Comparison of ENCODE assay signal across 8 mouse cellular contexts in the genomic region with DNA sequence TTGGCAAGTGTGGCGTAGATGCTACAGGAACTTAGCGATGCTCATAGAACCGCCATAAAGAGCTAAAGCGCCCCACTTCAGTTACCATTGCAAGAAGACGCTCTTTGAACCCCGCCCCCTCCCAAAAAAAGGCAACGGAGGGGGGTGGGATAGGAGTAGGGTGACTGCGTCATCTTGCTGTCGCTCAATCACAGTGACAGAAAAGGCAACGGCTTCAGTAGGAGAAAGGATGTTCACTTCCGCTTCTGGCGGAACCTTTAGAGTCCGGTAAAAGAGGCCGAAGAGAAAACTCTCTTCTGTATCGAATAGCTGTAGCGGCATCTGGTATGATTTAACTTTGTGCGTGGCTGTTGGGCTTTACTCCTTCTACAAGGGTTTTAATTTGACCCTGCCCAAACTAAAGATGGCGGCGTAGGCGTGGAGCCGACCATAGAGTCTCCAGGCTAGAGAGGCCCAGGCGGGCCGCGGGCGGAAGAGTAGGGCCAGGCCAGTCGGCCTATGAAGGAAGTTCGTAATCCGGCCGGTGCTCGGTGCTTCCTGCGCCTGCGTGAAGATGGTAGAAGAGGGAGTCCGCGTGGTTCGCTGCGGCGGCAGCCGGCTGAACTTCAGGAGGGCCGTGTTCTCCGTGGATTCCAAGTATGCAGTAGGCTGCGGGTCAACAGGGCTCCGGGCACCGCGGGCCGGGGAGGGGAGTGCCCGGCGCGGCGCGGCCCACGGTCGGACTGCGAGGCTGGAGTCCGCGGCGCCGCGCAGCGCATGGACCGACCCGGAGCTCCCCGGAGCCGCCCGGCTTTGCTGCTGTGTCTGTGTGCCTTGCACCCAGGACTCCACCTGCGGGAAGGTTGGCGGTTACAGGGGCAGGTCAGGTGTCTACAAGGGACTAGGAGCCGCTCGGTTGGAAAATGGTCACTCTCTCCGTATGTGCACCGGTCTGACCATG. TPM values are rescaled to one million over a fixed set of nuclear protein-coding genes. Genes with fewer than 3 reads are reported as not detected.
A peak's percentile ranks its signal among the peaks of the same experiment; 100 is the strongest.
DNase-seq lines count a peak whose midpoint lies in the region; ATAC-seq lines count a peak whose summit lies in the region.

Gene Wdr75, plus strand, starts transcription at position 198 of the 940 bp plus-strand sequence.

- peak within 1 kb of the TSS; percentile 90 for H3K9ac ChIP-seq in hindbrain, embryonic 16.5 days (ENCODE audit: low read depth, low read length)

- H3K36me3 ChIP-seq in hindbrain, embryonic 16.5 days (ENCODE audit: control insufficient read depth, insufficient read depth, low read length) = 0 out of 2 replicates have a peak, but pooled peaks cover 2% of the 10 kb centered on the region
- 0 out of 2 replicates have a peak, but pooled peaks cover 9% of the 10 kb centered on the region for H3K36me3 ChIP-seq in macrophage (ENCODE audit: inconsistent target)

- H3K4me3 ChIP-seq in hindbrain, embryonic 16.5 days (ENCODE audit: low read length) = peak within 1 kb of the TSS; percentile 94
- H3K4me3 ChIP-seq in macrophage (ENCODE audit: inconsistent target) = peak within 1 kb of the TSS; percentile 89

- peak within 1 kb of the TSS; percentile 95 for H3K27ac ChIP-seq in hindbrain, embryonic 16.5 days (ENCODE audit: low read depth, low read length)
- peak within 1 kb of the TSS; percentile 84 for H3K27ac ChIP-seq in macrophage

- DNase-seq in WW6 (ENCODE audit: low read depth, low spot score) = peak; percentile 84
- peak; percentile 84 to 92 for DNase-seq in cerebellum, postnatal 4 days (ENCODE audit: low spot score in 2 of 2)
- peak; percentile 96 for DNase-seq in gastrocnemius, adult 18-20 months (ENCODE audit: low spot score)
- peak; percentile 96 to 97 for DNase-seq in left cerebral cortex, adult 18-20 months (ENCODE audit: low spot score in 2 of 2)
- DNase-seq in right cerebral cortex, adult 18-20 months = peak; percentile 96
- peak; percentile 80 for DNase-seq in urinary bladder, postnatal 10 days (ENCODE audit: low spot score)

- H3K27me3 ChIP-seq in hindbrain, embryonic 16.5 days (replicated peaks; ENCODE audit: control insufficient read depth, insufficient read depth, low read length) = no peaks in the 10 kb centered on the region

- peaks cover 28% of the 10 kb centered on the region for H3K79me2 ChIP-seq in macrophage (ENCODE audit: inconsistent target)

- ATAC-seq in hindbrain, embryonic 16.5 days = peak; percentile 100

- WGBS in hindbrain, embryonic 16.5 days = under 1% methylated on average over 66 of the region's 70 CpGs
- 2% methylated on average over 64 of the region's 70 CpGs for WGBS in macrophage (ENCODE audit: missing documents)

- peaks cover 11% of the 10 kb centered on the region for H3K4me1 ChIP-seq in hindbrain, embryonic 16.5 days (ENCODE audit: control insufficient read depth, insufficient read depth, low read depth, low read length)

- no peaks in the 10 kb centered on the region for H3K9me3 ChIP-seq in hindbrain, embryonic 16.5 days (ENCODE audit: control insufficient read depth, low read length)

- H3K4me2 ChIP-seq in hindbrain, embryonic 16.5 days (ENCODE audit: low read length) = peak within 1 kb of the TSS; percentile 91

RNA-seq across cellular contexts. Expression of gene Wdr75, which starts in this region (rescaled TPM):
- total RNA-seq in gastrocnemius, adult 18-20 months (2021) = 10 to 100 TPM; 16.4 to 19.8 TPM
- 49.1 and 50.1 TPM in 2 replicates for polyA plus RNA-seq in hindbrain, embryonic 16.5 days (2015; fragmentation: Nextera tagmentation; extraction: Ambion mirVana)
- 10 to 100 TPM; 39.4 to 42.1 TPM for total RNA-seq in left cerebral cortex, adult 18-20 months (2021)
- total RNA-seq in macrophage (2018; cell fraction: chromatin; rRNA removed) = 10 to 100 TPM in 22 of 26 experiments, 1 to 10 TPM in 4; 5.4 to 42.8 (median 26.5) TPM
- total RNA-seq in macrophage (2018; cell fraction: cytosol; rRNA removed) = 10 to 100 TPM in 25 of 26 experiments, 1 to 10 TPM in 1; 7.8 to 20.0 (median 15.6) TPM
- 10 to 100 TPM in 25 of 26 experiments, 1 to 10 TPM in 1; 9.4 to 83.0 (median 15.8) TPM for total RNA-seq in macrophage (2018; cell fraction: nucleus; rRNA removed)
- 13.0 to 38.3 TPM (median 19.1 TPM) in 3 replicates for polyA plus RNA-seq in macrophage (2018)

Comparison
In these comparisons a context has a peak if more than half of its experiments do, and no peak if none do; other contexts are left out.
1. Peak in every context shown above with its lines: DNase-seq, ATAC-seq, H3K4me3 ChIP-seq and H3K27ac ChIP-seq.